Mouse (Mus musculus) olfactory bulb, adult 2 months (tissue): ENCODE measurements around the gene Camta1. TPM values are rescaled to one million over a fixed set of nuclear protein-coding genes. Genes with fewer than 3 reads are reported as not detected.

Source experiments
- H3K27ac ChIP-seq: fragments of 200-500 bp; 2 replicates; pipeline ENCODE4 v1.5.1; 2012; ENCODE audit warnings: low read depth, low read length; ENCODE audit not compliant: insufficient read depth
- H3K4me1 ChIP-seq: fragments of 200-500 bp; 2 replicates; pipeline ENCODE4 v1.6.1; 2012; ENCODE audit warnings: low read length; ENCODE audit not compliant: control insufficient read depth, insufficient read depth
- H3K4me3 ChIP-seq: fragments of 200-500 bp; 2 replicates; pipeline ENCODE4 v1.5.1; 2012; ENCODE audit warnings: mild to moderate bottlenecking, low read depth, low read length, moderate library complexity; ENCODE audit not compliant: insufficient read depth
- CTCF ChIP-seq: fragments of 200-500 bp; IDR thresholded peaks from 2 replicates; pipeline ENCODE4 v1.5.1; 2012; ENCODE audit warnings: low read depth, mild to moderate bottlenecking, low read length, moderate library complexity; ENCODE audit not compliant: insufficient read depth
- POLR2A ChIP-seq: fragments of 200-500 bp; IDR thresholded peaks from 2 replicates; pipeline ENCODE4 v1.6.1; 2012; ENCODE audit warnings: mild to moderate bottlenecking, low read depth, low read length, moderate library complexity; ENCODE audit not compliant: insufficient read depth
- WGBS: fragments of 180-500 bp; shearing (Covaris S2); methylation state at CpG from one replicate; pipeline ENCODE4 v1.1.7; 2018; 5-methylcytosine and 5-hydroxymethylcytosine counted together
- polyA plus RNA-seq: library from polyadenylated mRNA; stranded (reverse); fragments of >200 nt; gene quantifications from 2 replicates; pipeline ENCODE4 v1.2.4, GENCODE M21; 2012; ENCODE audit warnings: low replicate concordance; ENCODE audit not compliant: missing spikeins, insufficient read depth, insufficient read length

Camta1 gene
- polyA plus RNA-seq, 1 experiment, result 363 TPM

- TF ChIP-seq POLR2A, result no peak
- peak; percentile 47; the same call in 1 of the 2 replicates for TF ChIP-seq CTCF
- H3K27ac ChIP-seq, result no peak overlapping the region
- 64% methylated on average over 3 of the region's 3 CpGs for WGBS
- H3K4me1 ChIP-seq, result peaks cover 6% of the 10 kb centered on the region; the same call in 1 of the 2 replicates
- H3K4me3 ChIP-seq, result no peak overlapping the region
Observed at GRCm38 (mm10) chr4:151158250-151158649, 703.4 kb downstream of the Camta1 start.

GRCm38 (mm10) chr4:151156904-151157303 lies 704.8 kb downstream of the Camta1 start:
- TF ChIP-seq POLR2A (no peak), CTCF (peak; percentile 79)
- H3K4me1 ChIP-seq, result peaks cover 9% of the 10 kb centered on the region; the same call in 1 of the 2 replicates
- H3K27ac ChIP-seq, result no peak overlapping the region
- 1% methylated on average over 7 of the region's 7 CpGs for WGBS
- H3K4me3 ChIP-seq, result no peak overlapping the region

- no peak overlapping the region for H3K4me3 ChIP-seq
- no peak overlapping the region for H3K27ac ChIP-seq
- WGBS, result 72% methylated on average over 4 of the region's 4 CpGs
- no peak for TF ChIP-seq POLR2A
- no peak for TF ChIP-seq CTCF
- H3K4me1 ChIP-seq, result peaks cover 15% of the 10 kb centered on the region; the same call in 1 of the 2 replicates
Observed at GRCm38 (mm10) chr4:151155587-151155986, 706.1 kb downstream of the Camta1 start.

- Histone ChIP-seq H3K27ac (no peak overlapping the region), H3K4me3 (no peak overlapping the region), H3K4me1 (peaks cover 15% of the 10 kb centered on the region; the same call in 1 of the 2 replicates)
- TF ChIP-seq CTCF, result no peak
- TF ChIP-seq POLR2A, result no peak
- 67% methylated on average over 4 of the region's 4 CpGs for WGBS
Observed at GRCm38 (mm10) chr4:151154306-151154705, 707.4 kb downstream of the Camta1 start.

GRCm38 (mm10) chr4:151152010-151152409 lies 709.7 kb downstream of the Camta1 start:
- Histone ChIP-seq H3K4me3 (no peak overlapping the region), H3K27ac (no peak overlapping the region), H3K4me1 (peaks cover 11% of the 10 kb centered on the region; the same call in 1 of the 2 replicates)
- WGBS, result 89% methylated on average over 6 of the region's 6 CpGs
- no peak for TF ChIP-seq CTCF
- TF ChIP-seq POLR2A, result no peak

GRCm38 (mm10) chr4:151150842-151151241 lies 710.8 kb downstream of the Camta1 start:
- no peak for TF ChIP-seq CTCF
- no peak for TF ChIP-seq POLR2A
- no peak overlapping the region for H3K27ac ChIP-seq
- H3K4me3 ChIP-seq, result no peak overlapping the region
- WGBS, result 83% methylated on average over 11 of the region's 11 CpGs
- H3K4me1 ChIP-seq, result peaks cover 11% of the 10 kb centered on the region; the same call in 1 of the 2 replicates

- TF ChIP-seq CTCF, result no peak
- no peak for TF ChIP-seq POLR2A
- Histone ChIP-seq H3K4me1 (peaks cover 11% of the 10 kb centered on the region; the same call in 1 of the 2 replicates), H3K4me3 (no peak overlapping the region), H3K27ac (no peak overlapping the region)
- WGBS, result 71% methylated on average over 11 of the region's 11 CpGs
Observed at GRCm38 (mm10) chr4:151150115-151150514, 711.6 kb downstream of the Camta1 start.

GRCm38 (mm10) chr4:151147541-151147940 lies 714.1 kb downstream of the Camta1 start:
- TF ChIP-seq CTCF (no peak), POLR2A (no peak)
- WGBS, result 58% methylated on average over 12 of the region's 12 CpGs
- Histone ChIP-seq H3K27ac (no peak overlapping the region), H3K4me3 (no peak overlapping the region), H3K4me1 (peaks cover 22% of the 10 kb centered on the region; the same call in 1 of the 2 replicates)

- 82% methylated on average over 14 of the region's 14 CpGs for WGBS
- Histone ChIP-seq H3K27ac (no peak overlapping the region), H3K4me3 (no peak overlapping the region), H3K4me1 (peaks cover 42% of the 10 kb centered on the region)
- no peak for TF ChIP-seq CTCF
- no peak for TF ChIP-seq POLR2A
Observed at GRCm38 (mm10) chr4:151144121-151144520, 717.6 kb downstream of the Camta1 start.
